Mouse (Mus musculus): Measurements from ENCODE around the gene Rps3a1. TPM values are rescaled to one million over a fixed set of nuclear protein-coding genes. Genes with fewer than 3 reads are reported as not detected.
A peak's percentile ranks its signal among the peaks of the same experiment; 100 is the strongest.

The Rps3a1 gene
- polyA plus RNA-seq, 1 experiment from 2014 or later, result 883 TPM

- ATAC-seq (ENCODE audit: insufficient number of reproducible peaks, insufficient read depth, low FRiP score, low read depth), result no peak
- peaks cover 7% of the 10 kb centered on the region for H3K9me3 ChIP-seq (ENCODE audit: control insufficient read depth, low read length)
- peaks cover 18% of the 10 kb centered on the region for H3K36me3 ChIP-seq (ENCODE audit: control insufficient read depth, insufficient read depth, low read length)
- 0 out of 2 replicates have a peak overlapping the region, but pooled peaks have one; percentile 5 for H3K4me2 ChIP-seq (ENCODE audit: low read length)
- peak overlapping the region in 1 of 2 experiments; percentile 23; a peak in 1 of 4 replicates for H3K27ac ChIP-seq (replicated peaks in 1 of 2; ENCODE audit: control insufficient read depth in 1 of 2, insufficient read depth in 1 of 2, low read depth in 2 of 2, low read length in 2 of 2)
- 60% methylated on average over 12 of the region's 12 CpGs for WGBS
- no peak overlapping the region for H3K9ac ChIP-seq (ENCODE audit: low read length)
- H3K4me3 ChIP-seq (ENCODE audit: control insufficient read depth in 1 of 2, insufficient read depth in 1 of 2, low read depth in 1 of 2, low read length in 2 of 2), result no peak overlapping the region
- H3K4me1 ChIP-seq (ENCODE audit: control insufficient read depth in 2 of 2, insufficient read depth in 2 of 2, low read length in 2 of 2), result no peaks in the 10 kb centered on the region
- H3K27me3 ChIP-seq (ENCODE audit: control insufficient read depth, insufficient read depth, low read length), result no peaks in the 10 kb centered on the region
Observed at GRCm38 (mm10) chr3:86114659-86115338, 27.7 kb downstream of the Rps3a1 start.

- WGBS, result 78% methylated on average over 7 of the region's 7 CpGs
- Histone ChIP-seq H3K4me2 (ENCODE audit: low read length) (no peak overlapping the region), H3K27me3 (ENCODE audit: control insufficient read depth, insufficient read depth, low read length) (no peaks in the 10 kb centered on the region), H3K9me3 (ENCODE audit: control insufficient read depth, low read length) (peaks cover 7% of the 10 kb centered on the region), H3K4me3 (ENCODE audit: control insufficient read depth in 1 of 2, insufficient read depth in 1 of 2, low read depth in 1 of 2, low read length in 2 of 2) (no peak overlapping the region), H3K27ac (replicated peaks in 1 of 2; ENCODE audit: control insufficient read depth in 1 of 2, insufficient read depth in 1 of 2, low read depth in 2 of 2, low read length in 2 of 2) (no peak overlapping the region), H3K4me1 (ENCODE audit: control insufficient read depth in 2 of 2, insufficient read depth in 2 of 2, low read length in 2 of 2) (no peaks in the 10 kb centered on the region), H3K9ac (ENCODE audit: low read length) (no peak overlapping the region), H3K36me3 (ENCODE audit: control insufficient read depth, insufficient read depth, low read length) (peaks cover 18% of the 10 kb centered on the region)
- ATAC-seq (ENCODE audit: insufficient number of reproducible peaks, insufficient read depth, low FRiP score, low read depth), result no peak
Observed at GRCm38 (mm10) chr3:86112766-86113165, 29.7 kb downstream of the Rps3a1 start.

GRCm38 (mm10) chr3:86110077-86110476 lies 32.4 kb downstream of the Rps3a1 start:
- Histone ChIP-seq H3K27ac (replicated peaks in 1 of 2; ENCODE audit: control insufficient read depth in 1 of 2, insufficient read depth in 1 of 2, low read depth in 2 of 2, low read length in 2 of 2) (no peak overlapping the region), H3K4me3 (ENCODE audit: control insufficient read depth in 1 of 2, insufficient read depth in 1 of 2, low read depth in 1 of 2, low read length in 2 of 2) (peak overlapping the region; percentile 15 to 20; a peak in 2 of 4 replicates)

GRCm38 (mm10) chr3:86109099-86109498 lies 33.4 kb downstream of the Rps3a1 start:
- H3K27ac ChIP-seq (replicated peaks in 1 of 2; ENCODE audit: control insufficient read depth in 1 of 2, insufficient read depth in 1 of 2, low read depth in 2 of 2, low read length in 2 of 2), result no peak overlapping the region
- no peak for ATAC-seq (ENCODE audit: insufficient number of reproducible peaks, insufficient read depth, low FRiP score, low read depth)
- no peaks in the 10 kb centered on the region for H3K4me1 ChIP-seq (ENCODE audit: control insufficient read depth in 2 of 2, insufficient read depth in 2 of 2, low read length in 2 of 2)
- H3K9ac ChIP-seq (ENCODE audit: low read length), result no peak overlapping the region
- H3K36me3 ChIP-seq (ENCODE audit: control insufficient read depth, insufficient read depth, low read length), result peaks cover 8% of the 10 kb centered on the region; the same call in 1 of the 2 replicates
- no peak overlapping the region for H3K4me3 ChIP-seq (ENCODE audit: control insufficient read depth in 1 of 2, insufficient read depth in 1 of 2, low read depth in 1 of 2, low read length in 2 of 2)
- no peak overlapping the region for H3K4me2 ChIP-seq (ENCODE audit: low read length)
- H3K27me3 ChIP-seq (ENCODE audit: control insufficient read depth, insufficient read depth, low read length), result no peaks in the 10 kb centered on the region
- 91% methylated on average over 7 of the region's 7 CpGs for WGBS
- H3K9me3 ChIP-seq (ENCODE audit: control insufficient read depth, low read length), result no peaks in the 10 kb centered on the region

More at GRCm38 (mm10) chr3:86110077-86110476, 32.4 kb downstream of the Rps3a1 start:
- peaks cover 8% of the 10 kb centered on the region; the same call in 1 of the 2 replicates for H3K36me3 ChIP-seq (ENCODE audit: control insufficient read depth, insufficient read depth, low read length)
- H3K9me3 ChIP-seq (ENCODE audit: control insufficient read depth, low read length), result no peaks in the 10 kb centered on the region
- H3K4me1 ChIP-seq (ENCODE audit: control insufficient read depth in 2 of 2, insufficient read depth in 2 of 2, low read length in 2 of 2), result no peaks in the 10 kb centered on the region
- no peak for ATAC-seq (ENCODE audit: insufficient number of reproducible peaks, insufficient read depth, low FRiP score, low read depth)
- peak overlapping the region; percentile 58 for H3K4me2 ChIP-seq (ENCODE audit: low read length)
- 16% methylated on average over 10 of the region's 10 CpGs for WGBS
- H3K9ac ChIP-seq (ENCODE audit: low read length), result peak overlapping the region; percentile 50; the same call in 1 of the 2 replicates
- no peaks in the 10 kb centered on the region for H3K27me3 ChIP-seq (ENCODE audit: control insufficient read depth, insufficient read depth, low read length)

- Histone ChIP-seq H3K9ac (ENCODE audit: low read length) (no peak overlapping the region), H3K36me3 (ENCODE audit: control insufficient read depth, insufficient read depth, low read length) (peaks cover 8% of the 10 kb centered on the region; the same call in 1 of the 2 replicates), H3K4me2 (ENCODE audit: low read length) (no peak overlapping the region), H3K4me3 (ENCODE audit: control insufficient read depth in 1 of 2, insufficient read depth in 1 of 2, low read depth in 1 of 2, low read length in 2 of 2) (no peak overlapping the region), H3K9me3 (ENCODE audit: control insufficient read depth, low read length) (no peaks in the 10 kb centered on the region), H3K27me3 (ENCODE audit: control insufficient read depth, insufficient read depth, low read length) (no peaks in the 10 kb centered on the region), H3K27ac (replicated peaks in 1 of 2; ENCODE audit: control insufficient read depth in 1 of 2, insufficient read depth in 1 of 2, low read depth in 2 of 2, low read length in 2 of 2) (no peak overlapping the region), H3K4me1 (ENCODE audit: control insufficient read depth in 2 of 2, insufficient read depth in 2 of 2, low read length in 2 of 2) (no peaks in the 10 kb centered on the region)
- WGBS, result 61% methylated on average over 4 of the region's 4 CpGs
- no peak for ATAC-seq (ENCODE audit: insufficient number of reproducible peaks, insufficient read depth, low FRiP score, low read depth)
Observed at GRCm38 (mm10) chr3:86108576-86108975, 33.9 kb downstream of the Rps3a1 start.

GRCm38 (mm10) chr3:86107637-86108539 lies 34.6 kb downstream of the Rps3a1 start:
- Histone ChIP-seq H3K36me3 (ENCODE audit: control insufficient read depth, insufficient read depth, low read length) (peaks cover 5% of the 10 kb centered on the region; the same call in 1 of the 2 replicates), H3K9me3 (ENCODE audit: control insufficient read depth, low read length) (no peaks in the 10 kb centered on the region), H3K4me3 (ENCODE audit: control insufficient read depth in 1 of 2, insufficient read depth in 1 of 2, low read depth in 1 of 2, low read length in 2 of 2) (no peak overlapping the region), H3K4me2 (ENCODE audit: low read length) (no peak overlapping the region), H3K27ac (replicated peaks in 1 of 2; ENCODE audit: control insufficient read depth in 1 of 2, insufficient read depth in 1 of 2, low read depth in 2 of 2, low read length in 2 of 2) (no peak overlapping the region), H3K9ac (ENCODE audit: low read length) (no peak overlapping the region), H3K27me3 (ENCODE audit: control insufficient read depth, insufficient read depth, low read length) (no peaks in the 10 kb centered on the region), H3K4me1 (ENCODE audit: control insufficient read depth in 2 of 2, insufficient read depth in 2 of 2, low read length in 2 of 2) (no peaks in the 10 kb centered on the region)
- 87% methylated on average over 8 of the region's 8 CpGs for WGBS
- no peak for ATAC-seq (ENCODE audit: insufficient number of reproducible peaks, insufficient read depth, low FRiP score, low read depth)

GRCm38 (mm10) chr3:86106086-86106632 lies 36.3 kb downstream of the Rps3a1 start:
- Histone ChIP-seq H3K27ac (replicated peaks in 1 of 2; ENCODE audit: control insufficient read depth in 1 of 2, insufficient read depth in 1 of 2, low read depth in 2 of 2, low read length in 2 of 2) (no peak overlapping the region), H3K4me2 (ENCODE audit: low read length) (no peak overlapping the region), H3K4me3 (ENCODE audit: control insufficient read depth in 1 of 2, insufficient read depth in 1 of 2, low read depth in 1 of 2, low read length in 2 of 2) (no peak overlapping the region), H3K27me3 (ENCODE audit: control insufficient read depth, insufficient read depth, low read length) (no peaks in the 10 kb centered on the region), H3K36me3 (ENCODE audit: control insufficient read depth, insufficient read depth, low read length) (0 out of 2 replicates have a peak, but pooled peaks cover 4% of the 10 kb centered on the region), H3K4me1 (ENCODE audit: control insufficient read depth in 2 of 2, insufficient read depth in 2 of 2, low read length in 2 of 2) (no peaks in the 10 kb centered on the region), H3K9ac (ENCODE audit: low read length) (no peak overlapping the region), H3K9me3 (ENCODE audit: control insufficient read depth, low read length) (no peaks in the 10 kb centered on the region)
- ATAC-seq (ENCODE audit: insufficient number of reproducible peaks, insufficient read depth, low FRiP score, low read depth), result no peak
- 95% methylated on average over 8 of the region's 8 CpGs for WGBS
